Mouse (Mus musculus) CH12.LX (cell line): ENCODE results near the gene Slc22a29. TPM values are rescaled to one million over a fixed set of nuclear protein-coding genes. Genes with fewer than 3 reads are reported as not detected.

Source experiments
- DNase-seq: peaks from one replicate; pipeline ENCODE4 v3.0.0-alpha.2; 2013; ENCODE audit errors: extremely low read depth
- H3K27ac ChIP-seq: 2 replicates; pipeline ENCODE4 v1.5.1; 2012; ENCODE audit warnings: low read depth, mild to moderate bottlenecking, control low read depth, moderate library complexity; ENCODE audit not compliant: insufficient read depth
- H3K27me3 ChIP-seq: replicated peaks from 2 replicates; pipeline ENCODE3; 2012; ENCODE audit warnings: inconsistent platforms
- H3K36me3 ChIP-seq, 2 experiments: replicated peaks in 1 of 2; 2 replicates each; pipeline versions ENCODE3 to v1.6.1; 2012; ENCODE audit warnings: inconsistent platforms in 1 of 2, low read length in 1 of 2, mild to moderate bottlenecking in 1 of 2, mixed read lengths in 1 of 2, moderate library complexity in 1 of 2; ENCODE audit not compliant: control insufficient read depth in 1 of 2, insufficient read depth in 1 of 2
- H3K4me1 ChIP-seq, 2 experiments: 2 replicates each; pipeline ENCODE4 v1.6.1; 2012; ENCODE audit warnings: inconsistent platforms in 1 of 2, moderate library complexity in 1 of 2; ENCODE audit not compliant: insufficient read depth in 2 of 2, control insufficient read depth in 1 of 2
- H3K4me2 ChIP-seq: 2 replicates; pipeline ENCODE4 v1.6.1; 2012; ENCODE audit warnings: low read depth, mild to moderate bottlenecking, control low read depth; ENCODE audit not compliant: poor library complexity, insufficient read depth, severe bottlenecking
- H3K4me3 ChIP-seq, 3 experiments: fragments of 150-350 bp in 1 of 3; sonication (generic) in 1 of 3; replicated peaks in 1 of 3; 2 replicates each; pipeline versions ENCODE3 to v1.5.1; 2011 to 2012; ENCODE audit warnings: low read depth in 2 of 3, low read length in 2 of 3, mild to moderate bottlenecking in 2 of 3, moderate library complexity in 2 of 3, control low read depth in 1 of 3, improper control_type of control experiment in 1 of 3, inconsistent platforms in 1 of 3, mixed read lengths in 1 of 3; ENCODE audit not compliant: poor library complexity in 1 of 3
- H3K79me2 ChIP-seq: replicated peaks from 2 replicates; pipeline ENCODE4 v1.6.1; 2012; ENCODE audit warnings: mild to moderate bottlenecking, moderate library complexity; ENCODE audit not compliant: control insufficient read depth, poor library complexity, insufficient read depth, severe bottlenecking; ENCODE audit errors: extremely low read depth
- H3K9ac ChIP-seq: 2 replicates; pipeline ENCODE4 v1.6.1; 2012; ENCODE audit warnings: low read depth, mild to moderate bottlenecking, control low read depth, moderate library complexity; ENCODE audit not compliant: insufficient read depth
- H3K9me3 ChIP-seq: replicated peaks from 2 replicates; pipeline ENCODE3; 2012; ENCODE audit warnings: low read length, inconsistent platforms, mixed read lengths
- BHLHE40 ChIP-seq: IDR thresholded peaks from 2 replicates; pipeline ENCODE4 v1.6.1; 2011; ENCODE audit warnings: mild to moderate bottlenecking, low read depth, low read length, improper control_type of control experiment
- CHD1 ChIP-seq: IDR thresholded peaks from 2 replicates; pipeline ENCODE4 v1.6.1; 2012; ENCODE audit warnings: low read depth, low read length, improper control_type of control experiment, inconsistent platforms
- CHD2 ChIP-seq: IDR thresholded peaks from 2 replicates; pipeline ENCODE4 v1.6.1; 2011; ENCODE audit warnings: low read length, improper control_type of control experiment
- CTCF ChIP-seq, 2 experiments: IDR thresholded peaks in 1 of 2; conservative IDR thresholded peaks in 1 of 2; 2 replicates each; pipeline ENCODE4 v1.5.1; 2011 to 2012; ENCODE audit warnings: low read depth in 2 of 2, low read length in 2 of 2, improper control_type of control experiment in 1 of 2, inconsistent platforms in 1 of 2, mild to moderate bottlenecking in 1 of 2, moderate library complexity in 1 of 2
- E2F4 ChIP-seq: IDR thresholded peaks from 2 replicates; pipeline ENCODE4 v1.6.1; 2011; ENCODE audit warnings: low read depth, low read length, improper control_type of control experiment; ENCODE audit not compliant: insufficient replicate concordance
- ELF1 ChIP-seq: IDR thresholded peaks from 2 replicates; pipeline ENCODE4 v1.6.1; 2014; ENCODE audit warnings: low read depth, mild to moderate bottlenecking, inconsistent platforms, low read length, improper control_type of control experiment
- ETS1 ChIP-seq: conservative IDR thresholded peaks from 2 replicates; pipeline ENCODE4 v1.6.1; 2012; ENCODE audit warnings: low read depth, mild to moderate bottlenecking, inconsistent platforms, low read length, improper control_type of control experiment, moderate library complexity
- HCFC1 ChIP-seq: IDR thresholded peaks from 2 replicates; pipeline ENCODE4 v1.6.1; 2012; ENCODE audit warnings: low read depth, mild to moderate bottlenecking, inconsistent platforms, low read length, improper control_type of control experiment
- IRF4 ChIP-seq: IDR thresholded peaks from 2 replicates; pipeline ENCODE4 v1.6.1; 2014; ENCODE audit warnings: low read depth, mild to moderate bottlenecking, inconsistent platforms, low read length, improper control_type of control experiment
- KAT2A ChIP-seq: IDR thresholded peaks from 2 replicates; pipeline ENCODE4 v1.6.1; 2012; ENCODE audit warnings: low read length, improper control_type of control experiment, inconsistent platforms; ENCODE audit not compliant: insufficient replicate concordance
- MAFK ChIP-seq: IDR thresholded peaks from 2 replicates; pipeline ENCODE4 v1.6.1; 2011; ENCODE audit warnings: low read length, improper control_type of control experiment; ENCODE audit not compliant: insufficient replicate concordance
- MAX ChIP-seq: IDR thresholded peaks from 2 replicates; pipeline ENCODE4 v1.6.1; 2011; ENCODE audit warnings: low read length, improper control_type of control experiment
- MAZ ChIP-seq: IDR thresholded peaks from 2 replicates; pipeline ENCODE4 v1.6.1; 2012; ENCODE audit warnings: low read depth, mild to moderate bottlenecking, inconsistent platforms, low read length, improper control_type of control experiment, moderate library complexity
- MEF2A ChIP-seq: IDR thresholded peaks from 2 replicates; pipeline ENCODE4 v1.6.1; 2014; ENCODE audit warnings: low read depth, mild to moderate bottlenecking, inconsistent platforms, low read length, improper control_type of control experiment, borderline replicate concordance
- MYC ChIP-seq: IDR thresholded peaks from 2 replicates; pipeline ENCODE4 v1.6.1; 2011; ENCODE audit warnings: low read depth, mild to moderate bottlenecking, improper control_type of control experiment, low read length
- RAD21 ChIP-seq: IDR thresholded peaks from 2 replicates; pipeline ENCODE4 v1.6.1; 2011; ENCODE audit warnings: low read depth, mild to moderate bottlenecking, low read length, improper control_type of control experiment, moderate library complexity
- RCOR1 ChIP-seq: conservative IDR thresholded peaks from 2 replicates; pipeline ENCODE4 v1.6.1; 2012; ENCODE audit warnings: low read depth, mild to moderate bottlenecking, inconsistent platforms, low read length, improper control_type of control experiment
- SIN3A ChIP-seq: IDR thresholded peaks from 2 replicates; pipeline ENCODE4 v1.6.1; 2012; ENCODE audit warnings: low read length, improper control_type of control experiment, inconsistent platforms
- SMC3 ChIP-seq: IDR thresholded peaks from 2 replicates; pipeline ENCODE4 v1.6.1; 2011; ENCODE audit warnings: low read depth, low read length, improper control_type of control experiment
- UBTF ChIP-seq: IDR thresholded peaks from 2 replicates; pipeline ENCODE4 v1.6.1; 2012; ENCODE audit warnings: low read depth, mild to moderate bottlenecking, inconsistent platforms, low read length, improper control_type of control experiment, moderate library complexity
- USF2 ChIP-seq: conservative IDR thresholded peaks from 2 replicates; pipeline ENCODE4 v1.6.1; 2011; ENCODE audit warnings: low read depth, low read length, improper control_type of control experiment
- dilution Hi-C: fragments of 300-500 bp; cut with MboI; formaldehyde crosslinking; loops from 2 replicates; pipeline ENCODE4 v1.14.3; 2020; ENCODE audit warnings: low sequenced_read_pairs; ENCODE audit not compliant: extremely low pct_unique_long_range_greater_than_20kb, extremely low pct_ligation_motif_present
- in situ Hi-C: fragments of 300-500 bp; cut with MboI; formaldehyde crosslinking; loops from 3 replicates; pipeline ENCODE4 v1.14.3; 2019; ENCODE audit warnings: low sequenced_read_pairs, low pct_ligation_motif_present, low pct_unique_long_range_greater_than_20kb, mixed read lengths
- polyA plus RNA-seq: library from polyadenylated mRNA; unstranded; fragments of >175 nt; gene quantifications from 2 replicates; pipeline ENCODE4 v1.2.1, GENCODE M21; 2012; ENCODE audit warnings: low read depth; ENCODE audit not compliant: insufficient read length
- total RNA-seq, 2 experiments: library from RNA; depleted of rRNA; stranded (reverse); fragments of 300-350 nt in 1 of 2; fragments of >200 nt in 1 of 2; gene quantifications; 2 replicates each; pipeline ENCODE4 v1.2.3; 2012 to 2014

Gene Slc22a29
- total RNA-seq (2012; rRNA removed) (not detected in 2 replicates), total RNA-seq (2014; rRNA removed) (not detected in 2 replicates), polyA plus RNA-seq (not detected in 2 replicates)

GRCm38 (mm10) chr19:8218800-8219199 is at the start of gene Slc22a29:
Gene Slc22a29, minus strand, starts transcription at chr19:8218900.
- H3K36me3 ChIP-seq, result no peaks in the 10 kb centered on the region
- no peak within 1 kb of the TSS for H3K4me2 ChIP-seq
- TF ChIP-seq IRF4 (no peak), RAD21 (no peak), SIN3A (no peak), MAZ (no peak), RCOR1 (no peak), ELF1 (no peak), USF2 (no peak), MAX (no peak)
- TF ChIP-seq, all 38 proteins: peak for 0
- dilution Hi-C loops, result no loop called here
- no peaks in the 10 kb centered on the region for H3K4me1 ChIP-seq
- no peak for DNase-seq
- no peaks in the 10 kb centered on the region for H3K9me3 ChIP-seq
- no peak within 1 kb of the TSS for H3K27ac ChIP-seq
- H3K27me3 ChIP-seq, result no peaks in the 10 kb centered on the region
- in situ Hi-C loops, result no loop called here
- no peak within 1 kb of the TSS for H3K4me3 ChIP-seq
- H3K9ac ChIP-seq, result no peak within 1 kb of the TSS
- no peaks in the 10 kb centered on the region for H3K79me2 ChIP-seq

- no peaks in the 10 kb centered on the region for H3K36me3 ChIP-seq
- no peak for DNase-seq
- H3K27ac ChIP-seq, result no peak overlapping the region
- H3K4me1 ChIP-seq, result no peaks in the 10 kb centered on the region
- H3K4me3 ChIP-seq, result no peak overlapping the region
- H3K27me3 ChIP-seq, result no peaks in the 10 kb centered on the region
- TF ChIP-seq KAT2A (no peak), ELF1 (no peak), MEF2A (no peak), RAD21 (no peak), MYC (no peak), CHD1 (no peak), UBTF (no peak), MAFK (no peak), HCFC1 (no peak), CHD2 (no peak), E2F4 (no peak), ETS1 (no peak), BHLHE40 (no peak), SIN3A (no peak), SMC3 (no peak), CTCF (conservative IDR thresholded peaks at IDR 0.05 in 1 of 2, IDR thresholded peaks at IDR 0.05 in 1 of 2; ENCODE audit: low read depth in 2 of 2, low read length in 2 of 2) (no peak)
- H3K79me2 ChIP-seq, result no peaks in the 10 kb centered on the region
- no peak overlapping the region for H3K9ac ChIP-seq
- in situ Hi-C loops (no loop called here), dilution Hi-C loops (no loop called here)
- no peaks in the 10 kb centered on the region for H3K9me3 ChIP-seq
- H3K4me2 ChIP-seq, result no peak overlapping the region
These were observed 46.6 kb upstream of the Slc22a29 start for GRCm38 (mm10) chr19:8265324-8265723.
